Mouse (Mus musculus) testis, postnatal 14 days (tissue): ENCODE results near the gene Eya4.
A peak's percentile ranks its signal among the peaks of the same experiment; 100 is the strongest.

Experiments
- DNase-seq: peaks from one replicate; pipeline ENCODE4 v3.0.0; 2021; ENCODE audit warnings: low spot score

Eya4 gene

GRCm38 (mm10) chr10:23156866-23157625 lies 193.5 kb downstream of the Eya4 start:
- DNase-seq = no peak

- DNase-seq = peak; percentile 32
These were observed 200.2 kb downstream of the Eya4 start for GRCm38 (mm10) chr10:23150401-23150800.

GRCm38 (mm10) chr10:23144616-23145015 lies 206.0 kb downstream of the Eya4 start:
- no peak for DNase-seq

- DNase-seq = no peak
These were observed 222.6 kb downstream of the Eya4 start for GRCm38 (mm10) chr10:23127947-23128346.

- no peak for DNase-seq
These were observed 223.4 kb downstream of the Eya4 start for GRCm38 (mm10) chr10:23127151-23127550.

GRCm38 (mm10) chr10:23126529-23126928 lies 224.1 kb downstream of the Eya4 start:
- DNase-seq = no peak

- no peak for DNase-seq
These were observed 230.1 kb downstream of the Eya4 start for GRCm38 (mm10) chr10:23120437-23120836.

GRCm38 (mm10) chr10:23116786-23117410 lies 233.7 kb downstream of the Eya4 start:
- DNase-seq = peak; percentile 32

GRCm38 (mm10) chr10:23116063-23116462 lies 234.5 kb downstream of the Eya4 start:
- no peak for DNase-seq

GRCm38 (mm10) chr10:23115321-23115720 lies 235.3 kb downstream of the Eya4 start:
- no peak for DNase-seq

GRCm38 (mm10) chr10:23108122-23108521 lies 242.5 kb downstream of the Eya4 start:
- DNase-seq = no peak

- no peak for DNase-seq
These were observed 258.1 kb downstream of the Eya4 start for GRCm38 (mm10) chr10:23092517-23092916.

GRCm38 (mm10) chr10:23091552-23091951 lies 259.0 kb downstream of the Eya4 start:
- no peak for DNase-seq

- no peak for DNase-seq
These were observed 260.3 kb downstream of the Eya4 start for GRCm38 (mm10) chr10:23090323-23090722.

GRCm38 (mm10) chr10:23089271-23089670 lies 261.3 kb downstream of the Eya4 start:
- DNase-seq = no peak

- no peak for DNase-seq
These were observed 261.8 kb downstream of the Eya4 start for GRCm38 (mm10) chr10:23088764-23089163.

- DNase-seq = no peak
These were observed 264.0 kb downstream of the Eya4 start for GRCm38 (mm10) chr10:23086352-23087215.

- no peak for DNase-seq
These were observed 269.1 kb downstream of the Eya4 start for GRCm38 (mm10) chr10:23081548-23081828.

GRCm38 (mm10) chr10:23080749-23081547 lies 269.6 kb downstream of the Eya4 start:
- peak; percentile 68 for DNase-seq

- DNase-seq = peak; percentile 17
These were observed 273.7 kb downstream of the Eya4 start for GRCm38 (mm10) chr10:23076691-23077385.

GRCm38 (mm10) chr10:23073431-23073830 lies 277.2 kb downstream of the Eya4 start:
- no peak for DNase-seq
